Mouse (Mus musculus) cerebellum, adult 2 months (tissue): ENCODE data around the gene Drd4. TPM values are rescaled to one million over a fixed set of nuclear protein-coding genes. Genes with fewer than 3 reads are reported as not detected.
A peak's percentile ranks its signal among the peaks of the same experiment; 100 is the strongest.

Experiments used
- DNase-seq, 2 experiments: peaks; one replicate each; pipeline ENCODE4 v3.0.0; 2021
- H3K27ac ChIP-seq: fragments of 200-500 bp; 2 replicates; pipeline ENCODE4 v1.5.1; 2012; ENCODE audit warnings: low read length, control low read depth, inconsistent platforms; ENCODE audit not compliant: insufficient read depth
- H3K27me3 ChIP-seq: fragments of 200-500 bp; 2 replicates; pipeline ENCODE4 v1.6.1; 2012; ENCODE audit warnings: inconsistent platforms, mild to moderate bottlenecking, low read length, moderate library complexity; ENCODE audit not compliant: control insufficient read depth, insufficient read depth
- H3K4me1 ChIP-seq: fragments of 200-500 bp; 2 replicates; pipeline ENCODE4 v1.6.1; 2011; ENCODE audit warnings: low read length; ENCODE audit not compliant: control insufficient read depth, insufficient read depth
- H3K4me3 ChIP-seq: fragments of 200-500 bp; replicated peaks from 2 replicates; pipeline ENCODE3; 2011; ENCODE audit warnings: mild to moderate bottlenecking, low read depth, low read length, control low read depth; ENCODE audit not compliant: insufficient read depth
- CTCF ChIP-seq: fragments of 200-500 bp; IDR thresholded peaks from 2 replicates; pipeline ENCODE4 v1.5.1; 2011; ENCODE audit warnings: low read depth, mild to moderate bottlenecking, control low read depth, low read length, moderate library complexity, borderline replicate concordance; ENCODE audit not compliant: insufficient read depth
- POLR2A ChIP-seq: fragments of 200-500 bp; IDR thresholded peaks from 2 replicates; pipeline ENCODE4 v1.6.1; 2011; ENCODE audit warnings: low read length, control low read depth, borderline replicate concordance; ENCODE audit not compliant: insufficient read depth
- WGBS: fragments of 180-500 bp; shearing (Covaris S2); methylation state at CpG from one replicate; pipeline ENCODE4 v1.1.7; 2018; 5-methylcytosine and 5-hydroxymethylcytosine counted together
- polyA plus RNA-seq: library from polyadenylated mRNA; depleted of rRNA; stranded (reverse); fragments of >200 nt; gene quantifications from 2 replicates; pipeline ENCODE4 v1.2.3, GENCODE M21; 2012

Drd4 gene
- polyA plus RNA-seq, 1 experiment = 0.49 TPM

- Histone ChIP-seq H3K27ac (no peak overlapping the region), H3K4me3 (no peak overlapping the region), H3K27me3 (no peaks in the 10 kb centered on the region), H3K4me1 (peaks cover 3% of the 10 kb centered on the region)
- no peak for TF ChIP-seq CTCF
- no peak for TF ChIP-seq POLR2A
- no peak for DNase-seq
- WGBS = 76% methylated on average over 2 of the region's 2 CpGs
Observed at GRCm38 (mm10) chr7:141319446-141319845, 27.6 kb downstream of the Drd4 start.

DNA sequence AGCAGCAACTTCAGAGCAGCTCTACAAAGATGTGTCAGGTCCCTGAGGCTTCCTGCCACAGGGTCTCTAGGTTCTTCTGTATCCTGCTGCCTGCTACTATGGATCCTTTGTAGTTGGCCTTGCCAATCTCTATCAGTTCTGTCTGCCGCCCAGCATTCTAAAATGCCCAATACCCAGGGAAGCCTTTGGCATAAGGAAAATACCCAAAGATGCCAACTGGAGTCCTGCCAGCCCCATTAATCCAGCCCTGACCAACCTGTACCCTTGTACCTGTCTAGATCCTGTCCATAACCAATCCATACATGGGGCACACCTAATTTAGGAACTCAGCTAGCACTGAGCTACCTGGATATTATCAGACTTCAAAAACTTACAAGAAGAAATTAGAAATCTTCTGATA, 32.9 kb downstream of the Drd4 start:
- Histone ChIP-seq H3K27me3 (no peaks in the 10 kb centered on the region), H3K4me1 (peaks cover 18% of the 10 kb centered on the region), H3K27ac (no peak overlapping the region), H3K4me3 (no peak overlapping the region)
- no peak for TF ChIP-seq POLR2A
- TF ChIP-seq CTCF = no peak
- WGBS = 18% methylated on average over 1 of the region's 1 CpGs
- DNase-seq = peak in 1 of 2 experiments; percentile 45

- no peak for TF ChIP-seq POLR2A
- no peak for TF ChIP-seq CTCF
- peak overlapping the region; percentile 82 for H3K27ac ChIP-seq
- WGBS = 1% methylated on average over 33 of the region's 35 CpGs
- H3K4me1 ChIP-seq = peaks cover 18% of the 10 kb centered on the region
- DNase-seq = peak in 1 of 2 experiments; percentile 63
- H3K4me3 ChIP-seq = peak overlapping the region; percentile 74
- H3K27me3 ChIP-seq = no peaks in the 10 kb centered on the region
Observed at GRCm38 (mm10) chr7:141326546-141327446, 35.0 kb downstream of the Drd4 start.

- TF ChIP-seq POLR2A (peak; percentile 74), CTCF (no peak)
- WGBS = under 1% methylated on average over 102 of the region's 105 CpGs
- peak; percentile 99 to 100 for DNase-seq
Observed at GRCm38 (mm10) chr7:141327469-141328372, 35.9 kb downstream of the Drd4 start, which contains the start of the genes Deaf1 and Tmem80. TSS of gene Deaf1 (minus strand) at chr7:141327690. TSS of gene Tmem80 (plus strand) at chr7:141327739.

GRCm38 (mm10) chr7:141328373-141328990, 36.7 kb downstream of the Drd4 start:
- TF ChIP-seq POLR2A (no peak), CTCF (no peak)
- no peak for DNase-seq
- WGBS = 12% methylated on average over 24 of the region's 24 CpGs
- Histone ChIP-seq H3K27ac (peak overlapping the region; percentile 69), H3K27me3 (no peaks in the 10 kb centered on the region), H3K4me3 (peak overlapping the region; percentile 92), H3K4me1 (peaks cover 18% of the 10 kb centered on the region)

More at GRCm38 (mm10) chr7:141327469-141328372, 35.9 kb downstream of the Drd4 start, which contains the start of the genes Deaf1 and Tmem80:
- Histone ChIP-seq H3K4me3 (peak within 1 kb of the TSS; percentile 92), H3K27ac (peak within 1 kb of the TSS; percentile 99), H3K27me3 (no peaks in the 10 kb centered on the region), H3K4me1 (peaks cover 18% of the 10 kb centered on the region)

DNA sequence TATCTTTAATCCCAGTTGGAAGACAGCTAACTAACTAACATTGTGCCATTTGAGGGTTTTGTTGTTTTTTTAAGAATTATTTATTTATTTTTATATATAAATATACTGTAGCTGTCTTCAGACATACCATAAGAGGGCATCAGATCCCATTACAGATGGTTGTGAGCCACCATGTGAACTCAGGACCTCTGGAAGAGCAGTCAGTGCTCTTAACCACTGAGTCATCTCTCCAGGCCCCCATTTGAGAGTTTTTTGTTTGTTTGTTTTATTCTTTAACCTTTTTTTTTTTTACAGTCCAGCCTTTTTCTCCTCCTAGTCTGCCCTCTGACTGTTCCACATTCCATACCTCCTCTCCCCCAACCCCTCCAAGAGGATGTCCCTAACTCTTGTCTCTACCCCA, 38.9 kb downstream of the Drd4 start:
- no peak overlapping the region for H3K27ac ChIP-seq
- no peak overlapping the region for H3K4me3 ChIP-seq
- peaks cover 24% of the 10 kb centered on the region for H3K4me1 ChIP-seq
- no peak for DNase-seq
- TF ChIP-seq CTCF = no peak
- no peak for TF ChIP-seq POLR2A
- H3K27me3 ChIP-seq = no peaks in the 10 kb centered on the region

- H3K27me3 ChIP-seq = no peaks in the 10 kb centered on the region
- WGBS = 77% methylated on average over 6 of the region's 6 CpGs
- H3K4me1 ChIP-seq = peaks cover 19% of the 10 kb centered on the region
- no peak overlapping the region for H3K27ac ChIP-seq
- TF ChIP-seq CTCF (no peak), POLR2A (no peak)
- DNase-seq = no peak
- no peak overlapping the region for H3K4me3 ChIP-seq
Observed at GRCm38 (mm10) chr7:141331990-141332389, 40.2 kb downstream of the Drd4 start.
